8 mouse cellular contexts compared by ENCODE assay signal in genomic region chr4:126599971-126600754, GRCm38 (mm10). TPM values are rescaled to one million over a fixed set of nuclear protein-coding genes. Genes with fewer than 3 reads are reported as not detected.
DNase-seq lines count a peak whose midpoint lies in the region; ATAC-seq and TF ChIP-seq lines count a peak whose summit lies in the region.

No protein-coding gene starts in this region.

- 34% methylated on average over 8 of the region's 8 CpGs for WGBS in hindbrain, embryonic 10.5 days
- 36% methylated on average over 8 of the region's 8 CpGs for WGBS in hindbrain, embryonic 12.5 days
- WGBS in midbrain, embryonic 16.5 days = 35% methylated on average over 8 of the region's 8 CpGs
- WGBS in stomach, embryonic 16.5 days = 32% methylated on average over 8 of the region's 8 CpGs

- no peaks in the 10 kb centered on the region for H3K9me3 ChIP-seq in hindbrain, embryonic 10.5 days
- no peaks in the 10 kb centered on the region for H3K9me3 ChIP-seq in hindbrain, embryonic 12.5 days (replicated peaks)
- H3K9me3 ChIP-seq in midbrain, embryonic 16.5 days (replicated peaks; ENCODE audit: control insufficient read depth, low read length, poor library complexity, severe bottlenecking) = no peaks in the 10 kb centered on the region
- no peaks in the 10 kb centered on the region for H3K9me3 ChIP-seq in stomach, embryonic 16.5 days (replicated peaks; ENCODE audit: control insufficient read depth, low read length)

- TF ChIP-seq POLR2A in cortical plate, adult 2 months (IDR thresholded peaks at IDR 0.05; ENCODE audit: extremely low read depth, insufficient read depth, low read length) = no peak

- 0 out of 2 replicates have a peak, but pooled peaks cover 3% of the 10 kb centered on the region for H3K36me3 ChIP-seq in hindbrain, embryonic 10.5 days
- no peaks in the 10 kb centered on the region for H3K36me3 ChIP-seq in hindbrain, embryonic 12.5 days
- H3K36me3 ChIP-seq in midbrain, embryonic 16.5 days (ENCODE audit: control insufficient read depth, insufficient read depth, low read length) = no peaks in the 10 kb centered on the region
- no peaks in the 10 kb centered on the region for H3K36me3 ChIP-seq in stomach, embryonic 16.5 days (ENCODE audit: control insufficient read depth, insufficient read depth, low read length)

- H3K4me3 ChIP-seq in hindbrain, embryonic 10.5 days = no peak overlapping the region
- no peak overlapping the region for H3K4me3 ChIP-seq in hindbrain, embryonic 12.5 days
- no peak overlapping the region for H3K4me3 ChIP-seq in cortical plate, adult 2 months (ENCODE audit: insufficient read depth, low read length)
- H3K4me3 ChIP-seq in midbrain, embryonic 16.5 days (ENCODE audit: low read depth, low read length) = no peak overlapping the region
- H3K4me3 ChIP-seq in stomach, embryonic 16.5 days (replicated peaks; ENCODE audit: low read length) = no peak overlapping the region

- peaks cover 71% of the 10 kb centered on the region for H3K27me3 ChIP-seq in hindbrain, embryonic 10.5 days (ENCODE audit: insufficient read depth, poor library complexity, severe bottlenecking)
- peaks cover 44% of the 10 kb centered on the region for H3K27me3 ChIP-seq in hindbrain, embryonic 12.5 days
- no peaks in the 10 kb centered on the region for H3K27me3 ChIP-seq in Patski
- H3K27me3 ChIP-seq in midbrain, embryonic 16.5 days (ENCODE audit: control insufficient read depth, insufficient read depth, low read depth, low read length) = peaks cover 13% of the 10 kb centered on the region
- H3K27me3 ChIP-seq in stomach, embryonic 16.5 days (ENCODE audit: control insufficient read depth, insufficient read depth, low read length) = no peaks in the 10 kb centered on the region

- no peak overlapping the region for H3K4me2 ChIP-seq in hindbrain, embryonic 12.5 days (replicated peaks)
- H3K4me2 ChIP-seq in midbrain, embryonic 16.5 days (ENCODE audit: low read length) = no peak overlapping the region
- no peak overlapping the region for H3K4me2 ChIP-seq in stomach, embryonic 16.5 days (ENCODE audit: low read depth, low read length)

- no peak for ATAC-seq in hindbrain, embryonic 12.5 days (ENCODE audit: low FRiP score)
- peak; percentile 26 for ATAC-seq in Patski
- peak; percentile 60; the same call in 1 of the 2 replicates for ATAC-seq in midbrain, embryonic 16.5 days
- peak; percentile 24; the same call in 1 of the 2 replicates for ATAC-seq in stomach, embryonic 16.5 days (ENCODE audit: insufficient read depth, low FRiP score)

- H3K27ac ChIP-seq in hindbrain, embryonic 10.5 days = no peak overlapping the region
- H3K27ac ChIP-seq in hindbrain, embryonic 12.5 days = no peak overlapping the region
- H3K27ac ChIP-seq in cortical plate, adult 2 months (ENCODE audit: insufficient read depth, low read length) = no peak overlapping the region
- H3K27ac ChIP-seq in midbrain, embryonic 16.5 days (ENCODE audit: low read length) = no peak overlapping the region
- H3K27ac ChIP-seq in stomach, embryonic 16.5 days (ENCODE audit: low read length) = no peak overlapping the region

- CTCF ChIA-PET in Patski (lab: Charles Lee) = interaction anchor here (0.6 to 2.6 kb wide), 24 partner anchors 9 to 306 kb away, joined by 3 to 31 read pairs (median 4); partner anchors contain the start of genes 5730409E04Rik and Psmb2

- no peak overlapping the region for H3K9ac ChIP-seq in hindbrain, embryonic 12.5 days
- H3K9ac ChIP-seq in midbrain, embryonic 16.5 days (ENCODE audit: low read depth, low read length) = no peak overlapping the region
- no peak overlapping the region for H3K9ac ChIP-seq in stomach, embryonic 16.5 days (ENCODE audit: low read length)

- in situ Hi-C loops in Patski (cut with MboI; ENCODE audit: low pct_unique_long_range_greater_than_20kb) = loop anchor here (10.0 kb wide), 1 partner anchor 235 kb away; no protein-coding TSS in a partner anchor

- intact Hi-C loops in left cerebral cortex, postnatal 10 days (cut with DNase I) = loop anchor here (1.0 to 5.0 kb wide), 2 partner anchors 141 to 237 kb away; no protein-coding TSS in a partner anchor

- peak; percentile 73 for DNase-seq in hindbrain, embryonic 10.5 days (ENCODE audit: low spot score)
- no peak for DNase-seq in Patski (ENCODE audit: low read depth, low spot score)
- DNase-seq in heart, postnatal 4 days = peak; percentile 70
- DNase-seq in left cerebral cortex, postnatal 10 days (ENCODE audit: extremely low spot score in 1 of 2, low spot score in 2 of 2) = peak; percentile 48 to 61

- peaks cover 14% of the 10 kb centered on the region for H3K4me1 ChIP-seq in hindbrain, embryonic 10.5 days (replicated peaks)
- H3K4me1 ChIP-seq in hindbrain, embryonic 12.5 days = peaks cover 9% of the 10 kb centered on the region
- H3K4me1 ChIP-seq in cortical plate, adult 2 months (ENCODE audit: control insufficient read depth, insufficient read depth, low read length) = no peaks in the 10 kb centered on the region
- peaks cover 10% of the 10 kb centered on the region for H3K4me1 ChIP-seq in midbrain, embryonic 16.5 days (ENCODE audit: control insufficient read depth, insufficient read depth, low read length)
- H3K4me1 ChIP-seq in stomach, embryonic 16.5 days (ENCODE audit: control insufficient read depth, insufficient read depth, low read length) = peaks cover 6% of the 10 kb centered on the region; the same call in 1 of the 2 replicates

- POLR2A ChIA-PET in Patski (lab: Charles Lee) = interaction anchor here (1.6 kb wide), 1 partner anchor 141 kb away, joined by 5 read pairs; no protein-coding TSS in a partner anchor

- TF ChIP-seq CTCF in Patski (IDR thresholded peaks at IDR 0.05) = peak; percentile 78
- TF ChIP-seq CTCF in cortical plate, adult 2 months (IDR thresholded peaks at IDR 0.05; ENCODE audit: extremely low read depth, insufficient read depth, low read length) = peak; percentile 81

RNA-seq across cellular contexts. Expression of gene 5730409E04Rik, which starts 9.5 kb away (rescaled TPM):
- 2.3 and 2.4 TPM in 2 replicates for polyA plus RNA-seq in hindbrain, embryonic 10.5 days (2016; fragmentation: Nextera tagmentation; extraction: Ambion mirVana)
- polyA plus RNA-seq in hindbrain, embryonic 12.5 days (2016; fragmentation: Nextera tagmentation; extraction: Ambion mirVana) = 2.5 and 3.1 TPM in 2 replicates
- 10.7 TPM for polyA plus RNA-seq in Patski (2021)
- polyA plus RNA-seq in cortical plate, adult 2 months (2012; rRNA removed) = 63.3 and 63.5 TPM in 2 replicates
- 1 to 10 TPM; 6.1 to 6.6 TPM for total RNA-seq in heart, postnatal 4 days (2021)
- total RNA-seq in left cerebral cortex, postnatal 10 days (2021) = 10 to 100 TPM; 82.3 to 84.7 TPM
- polyA plus RNA-seq in midbrain, embryonic 16.5 days (2015; fragmentation: Nextera tagmentation; extraction: Ambion mirVana) = 14.9 and 16.7 TPM in 2 replicates
- 2.0 and 2.1 TPM in 2 replicates for polyA plus RNA-seq in stomach, embryonic 16.5 days (2015; fragmentation: Nextera tagmentation; extraction: Ambion mirVana)

RNA-seq across cellular contexts. Expression of gene Clspn, which starts 43.4 kb away (rescaled TPM):
- 41.8 and 58.7 TPM in 2 replicates for polyA plus RNA-seq in hindbrain, embryonic 10.5 days (2016; fragmentation: Nextera tagmentation; extraction: Ambion mirVana)
- 23.5 and 27.2 TPM in 2 replicates for polyA plus RNA-seq in hindbrain, embryonic 12.5 days (2016; fragmentation: Nextera tagmentation; extraction: Ambion mirVana)
- 9.1 TPM for polyA plus RNA-seq in Patski (2021)
- 0.62 and 0.77 TPM in 2 replicates for polyA plus RNA-seq in cortical plate, adult 2 months (2012; rRNA removed)
- total RNA-seq in heart, postnatal 4 days (2021) = 10 to 100 TPM; 18.3 to 21.7 TPM
- total RNA-seq in left cerebral cortex, postnatal 10 days (2021) = 1 to 10 TPM; 1.1 to 2.5 TPM
- polyA plus RNA-seq in midbrain, embryonic 16.5 days (2015; fragmentation: Nextera tagmentation; extraction: Ambion mirVana) = 3.4 and 3.9 TPM in 2 replicates
- 23.1 and 23.6 TPM in 2 replicates for polyA plus RNA-seq in stomach, embryonic 16.5 days (2015; fragmentation: Nextera tagmentation; extraction: Ambion mirVana)
